Mouse (Mus musculus) spleen, postnatal 4 days (tissue): Measurements from ENCODE around the gene Atf6b.

Experiments
- DNase-seq, 2 experiments: peaks; one replicate each; pipeline ENCODE4 v3.0.0; 2022; ENCODE audit warnings: low spot score in 2 of 2

The Atf6b gene

DNA sequence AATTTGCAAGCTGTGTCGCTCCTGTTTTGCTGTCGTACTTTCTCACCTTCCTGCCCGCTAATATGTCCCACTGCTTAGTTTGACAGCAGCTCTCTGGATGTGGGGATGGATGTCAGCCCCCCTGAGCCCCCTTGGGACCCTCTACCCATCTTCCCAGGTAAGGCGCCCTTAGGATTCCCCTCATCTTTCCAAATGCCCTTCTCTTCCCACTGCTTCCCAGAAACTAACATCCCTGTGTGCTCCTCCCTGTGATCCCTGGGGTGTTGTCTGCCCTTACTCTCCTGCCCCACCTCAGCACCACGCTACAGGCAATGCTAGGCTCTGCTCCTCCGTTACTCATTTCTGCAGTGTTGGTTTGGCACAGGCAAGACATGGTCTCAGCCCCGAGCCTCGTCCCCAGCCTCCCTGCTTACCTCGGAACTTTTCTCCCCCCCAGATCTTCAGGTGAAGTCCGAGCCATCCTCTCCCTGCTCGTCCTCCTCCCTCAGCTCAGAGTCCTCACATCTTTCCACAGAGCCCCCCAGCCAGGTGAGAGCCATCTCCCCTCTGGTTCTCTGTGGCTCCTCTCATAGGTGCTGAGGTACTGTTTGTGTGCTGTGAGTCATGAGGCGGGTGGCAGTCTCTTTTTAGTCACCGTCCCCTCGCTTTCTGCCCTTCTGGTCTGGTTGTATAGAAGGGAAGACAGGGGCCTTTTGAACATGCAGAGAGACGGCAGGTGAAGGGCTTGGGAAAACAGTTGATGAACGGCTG, 1.4 kb downstream of the Atf6b start:
- DNase-seq, result no peak

- peak in 1 of 2 experiments; percentile 59 for DNase-seq
Measured at GRCm38 (mm10) chr17:34649106-34649864, 2.3 kb downstream of the Atf6b start.

DNA sequence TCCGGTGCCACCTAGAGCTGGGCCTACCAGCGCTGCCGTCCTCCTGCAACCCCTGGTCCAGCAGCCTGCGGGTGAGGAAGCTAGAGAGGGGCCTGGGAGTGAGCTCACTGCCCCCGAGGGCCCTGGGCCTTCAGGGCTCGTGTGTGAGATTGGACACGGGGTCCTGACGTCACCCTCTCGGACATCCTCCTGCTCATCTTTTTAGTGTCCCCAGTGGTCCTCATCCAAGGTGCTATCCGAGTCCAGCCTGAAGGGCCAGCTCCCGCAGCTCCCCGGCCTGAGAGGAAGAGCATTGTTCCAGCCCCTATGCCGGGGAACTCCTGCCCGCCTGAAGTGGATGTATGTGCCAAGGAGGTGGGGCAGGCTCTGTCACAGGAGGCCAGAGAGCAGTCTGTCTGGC, 3.8 kb downstream of the Atf6b start:
- no peak for DNase-seq

DNA sequence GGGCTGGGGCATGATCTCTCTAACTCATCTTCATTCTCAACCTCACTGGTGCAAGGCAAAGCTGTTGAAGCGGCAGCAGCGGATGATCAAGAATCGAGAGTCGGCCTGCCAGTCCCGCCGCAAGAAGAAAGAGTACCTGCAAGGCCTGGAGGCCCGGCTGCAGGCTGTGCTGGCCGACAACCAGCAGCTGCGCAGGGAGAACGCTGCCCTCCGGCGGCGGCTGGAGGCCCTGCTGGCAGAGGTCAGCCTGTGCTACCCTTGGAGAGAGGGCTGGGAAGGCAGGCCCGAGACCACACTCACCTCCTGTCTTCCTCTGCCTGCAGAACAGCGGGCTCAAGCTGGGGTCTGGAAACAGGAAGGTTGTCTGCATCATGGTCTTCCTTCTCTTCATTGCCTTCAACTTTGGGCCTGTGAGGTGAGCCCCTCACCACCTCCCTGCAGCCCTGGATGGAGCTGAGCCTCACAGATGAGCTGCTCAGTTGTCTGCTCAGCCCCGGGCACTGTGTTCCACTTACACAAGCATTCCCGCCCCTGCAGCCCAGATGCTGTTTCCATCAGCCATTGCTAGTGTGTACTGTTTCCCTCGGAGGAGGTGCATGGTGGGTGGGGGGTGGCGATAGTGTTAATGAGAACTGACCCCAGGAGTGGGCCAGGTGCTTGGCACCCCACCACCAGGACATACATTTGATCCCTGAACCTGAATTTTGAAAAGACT, 4.7 kb downstream of the Atf6b start:
- peak; percentile 53 to 82 for DNase-seq

GRCm38 (mm10) chr17:34652546-34652945, 5.6 kb downstream of the Atf6b start:
- no peak for DNase-seq

DNA sequence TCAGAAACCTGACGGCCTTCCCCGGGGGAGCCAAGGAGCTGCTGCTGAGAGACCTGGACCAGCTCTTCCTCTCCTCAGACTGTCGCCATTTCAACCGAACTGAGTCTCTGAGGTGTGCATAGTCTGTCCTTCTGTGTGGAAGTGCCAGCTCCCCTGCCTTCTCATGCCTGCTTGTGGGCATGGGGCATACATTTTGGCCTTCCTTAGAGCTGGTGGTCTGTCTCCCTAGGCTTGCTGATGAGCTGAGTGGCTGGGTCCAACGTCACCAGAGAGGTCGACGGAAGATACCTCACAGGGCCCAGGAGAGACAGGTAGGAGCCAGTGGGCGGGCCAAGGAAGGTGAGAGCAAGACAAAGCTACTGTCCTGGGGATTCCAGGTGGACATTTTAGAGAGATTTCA, 6.0 kb downstream of the Atf6b start:
- no peak for DNase-seq

DNA sequence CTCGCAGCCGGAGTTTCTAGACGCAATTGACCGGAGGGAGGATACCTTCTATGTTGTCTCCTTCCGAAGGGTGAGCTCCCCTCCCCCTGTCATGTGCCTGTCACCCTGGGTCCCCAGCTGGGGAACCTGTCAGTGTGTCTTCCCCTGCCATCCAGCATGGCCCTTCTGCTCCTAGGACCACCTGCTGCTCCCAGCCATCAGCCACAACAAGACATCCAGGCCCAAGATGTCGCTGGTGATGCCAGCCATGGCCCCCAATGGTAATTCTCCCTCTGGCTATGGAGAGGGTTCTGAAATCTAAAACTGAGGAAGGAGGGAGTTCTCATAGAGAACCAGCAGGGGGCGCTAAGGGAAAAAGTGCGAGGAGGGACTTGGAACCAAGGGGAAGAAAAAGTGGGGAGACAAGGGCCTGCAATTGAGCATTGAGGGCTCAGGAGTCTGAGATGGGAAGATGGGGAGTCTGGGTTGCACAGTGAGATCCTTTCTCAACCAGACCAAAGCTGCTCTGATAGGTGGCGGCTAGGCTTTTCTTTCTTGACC, 6.9 kb downstream of the Atf6b start:
- DNase-seq, result peak; percentile 57 to 85

DNA sequence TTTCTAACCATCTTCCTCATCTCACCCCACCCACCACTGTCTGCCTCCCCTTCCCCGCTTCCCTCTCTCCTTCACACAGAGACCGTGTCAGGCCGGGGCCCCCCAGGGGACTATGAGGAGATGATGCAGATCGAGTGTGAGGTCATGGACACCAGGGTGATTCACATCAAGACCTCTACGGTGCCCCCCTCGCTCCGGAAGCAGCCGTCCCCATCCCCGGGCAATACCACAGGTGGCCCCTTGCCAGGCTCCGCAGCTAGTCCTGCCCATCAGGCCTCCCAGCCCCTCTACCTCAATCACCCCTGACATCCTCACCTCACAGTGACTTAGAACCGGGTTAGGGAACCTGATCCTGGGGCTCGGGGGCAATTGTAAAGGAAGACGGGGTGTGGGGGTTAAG, 7.4 kb downstream of the Atf6b start:
- DNase-seq, result no peak

DNA sequence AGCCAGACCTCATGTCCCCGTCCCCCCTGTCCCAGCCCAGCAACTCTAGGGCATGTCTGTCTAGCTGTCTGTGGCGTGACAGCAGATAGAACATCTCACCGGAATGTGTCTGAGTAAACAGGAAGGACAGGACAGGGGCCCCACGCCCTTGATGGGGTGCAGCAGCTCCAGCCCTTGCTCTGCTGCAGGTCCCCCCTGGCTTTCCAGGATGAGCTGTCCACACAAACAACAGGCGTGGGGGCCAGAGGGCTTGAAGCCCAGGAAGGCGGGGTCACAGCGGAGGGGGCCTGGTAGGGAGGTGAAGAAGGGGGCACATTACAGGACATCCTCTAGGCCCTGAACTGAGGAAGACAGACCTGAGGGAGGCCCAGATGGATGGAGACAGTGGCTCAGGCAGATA, 8.2 kb downstream of the Atf6b start:
- no peak for DNase-seq

GRCm38 (mm10) chr17:34655581-34655991, 8.6 kb downstream of the Atf6b start:
- DNase-seq, result no peak

DNA sequence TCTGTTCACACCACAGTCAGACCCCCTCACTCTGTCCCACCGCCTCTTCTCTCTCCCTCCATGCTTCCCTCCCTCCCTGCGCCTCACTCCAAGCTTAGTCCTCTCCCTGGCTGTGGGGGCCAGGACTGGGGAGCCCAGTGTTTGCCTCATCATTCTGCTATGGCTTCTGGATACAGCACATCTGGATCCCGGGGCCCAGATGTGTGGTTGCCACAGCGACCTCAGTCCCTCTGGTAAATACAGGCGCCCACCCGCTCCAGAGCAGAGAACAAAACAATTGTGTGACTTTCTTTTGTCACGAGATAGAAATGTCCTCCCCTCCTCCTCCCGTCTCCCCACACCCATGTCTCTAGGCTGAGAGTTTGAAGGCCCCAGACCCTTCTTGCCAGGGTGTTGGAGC, 9.7 kb downstream of the Atf6b start:
- no peak for DNase-seq

DNA sequence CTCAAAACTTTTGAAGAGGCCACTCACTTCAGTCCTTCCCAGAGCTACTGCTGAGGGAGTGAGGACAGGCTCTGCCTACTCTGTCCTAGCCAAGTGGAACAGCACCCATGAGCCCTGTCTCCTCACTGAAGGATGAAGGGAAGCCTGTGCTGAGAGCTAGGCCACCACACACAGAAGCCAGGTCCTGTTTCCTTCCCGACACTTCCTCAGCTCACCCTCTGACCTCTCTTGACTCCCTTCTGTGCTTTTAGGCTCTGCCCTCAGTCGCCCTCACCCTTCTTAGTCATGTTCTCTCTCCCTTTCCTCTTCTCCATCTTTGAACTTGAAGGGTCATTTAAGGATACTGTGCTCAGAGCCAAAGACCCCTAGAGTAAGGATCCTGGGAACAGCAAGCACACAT, 10.3 kb downstream of the Atf6b start:
- no peak for DNase-seq

DNA sequence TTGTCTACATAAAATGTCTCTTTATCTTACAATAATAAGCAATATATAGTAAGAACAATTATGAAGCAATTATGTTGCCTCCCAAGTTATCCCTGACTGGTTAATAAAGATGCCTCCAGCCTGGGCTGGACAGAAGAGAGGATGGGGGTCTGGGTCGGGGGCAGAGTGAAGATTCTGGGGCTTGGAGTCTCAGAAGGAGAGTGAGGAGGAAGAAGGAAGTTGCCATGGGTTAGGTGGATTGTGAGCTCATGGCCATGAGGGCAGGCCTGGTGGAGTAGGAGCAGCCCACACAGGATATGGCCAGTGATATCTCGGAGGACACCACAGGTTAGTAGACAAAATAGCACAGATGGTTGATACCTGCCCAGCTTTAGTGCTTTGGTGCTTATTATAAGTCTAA, 11.2 kb downstream of the Atf6b start:
- no peak for DNase-seq

GRCm38 (mm10) chr17:34658591-34658990, 11.6 kb downstream of the Atf6b start:
- no peak for DNase-seq

DNA sequence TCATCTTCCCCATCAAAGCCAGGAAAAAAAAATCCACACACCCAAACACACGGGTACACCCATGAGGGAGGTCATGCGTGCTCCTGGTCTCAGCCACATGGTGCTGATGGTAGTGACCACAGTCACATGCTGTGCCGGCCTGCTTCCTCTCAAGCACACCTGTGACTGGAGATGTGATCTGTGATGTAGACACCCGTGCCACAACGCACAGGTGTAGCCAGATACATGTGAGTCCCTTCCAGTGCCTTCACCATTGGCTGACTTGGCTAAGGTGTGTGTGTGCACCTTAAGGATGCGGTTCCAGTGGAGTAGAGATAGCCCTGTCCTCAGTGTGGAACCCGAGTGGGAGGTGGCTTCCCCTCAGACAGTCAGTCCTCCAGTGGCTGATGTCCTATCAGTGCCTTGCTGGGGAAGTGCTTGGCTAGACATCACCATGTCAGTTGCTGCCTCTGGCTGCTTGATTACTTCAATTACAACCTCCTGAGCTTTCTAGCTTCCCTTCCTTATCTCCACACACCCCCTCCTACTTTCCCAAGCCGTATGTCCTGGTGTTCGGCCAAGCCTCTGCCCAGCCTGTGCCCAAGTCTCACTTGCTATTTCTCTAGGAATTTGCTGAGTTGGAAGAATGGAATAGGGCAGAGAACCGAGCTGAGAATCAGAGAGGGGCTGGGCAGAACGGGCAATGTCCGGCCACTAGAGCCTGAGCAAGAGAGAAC, 12.4 kb downstream of the Atf6b start:
- no peak for DNase-seq

- DNase-seq, result no peak
Measured at GRCm38 (mm10) chr17:34659897-34660214, 12.9 kb downstream of the Atf6b start.

- no peak for DNase-seq
Measured at GRCm38 (mm10) chr17:34660259-34660820, 13.4 kb downstream of the Atf6b start.

- no peak for DNase-seq
Measured at GRCm38 (mm10) chr17:34661121-34661591, 14.2 kb downstream of the Atf6b start.

DNA sequence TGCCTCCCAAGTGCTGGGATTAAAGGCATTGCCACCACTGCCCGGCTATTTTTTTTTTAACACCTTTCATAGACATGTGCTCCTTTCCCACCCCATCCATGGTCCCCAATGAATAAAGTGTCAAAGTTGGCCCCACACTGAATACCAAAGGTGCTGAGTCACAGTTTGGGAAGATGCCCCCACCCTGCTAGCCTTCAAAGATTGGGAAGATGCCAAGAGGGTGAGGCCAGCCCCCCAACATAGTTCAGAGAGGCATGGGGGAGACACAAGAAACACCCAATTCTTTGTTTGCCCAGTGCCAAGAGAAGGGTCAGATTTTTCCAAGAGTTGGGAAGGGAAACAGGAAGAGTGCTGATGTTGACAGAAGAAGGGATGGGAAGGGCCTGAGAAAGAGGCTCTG, 15.5 kb downstream of the Atf6b start:
- DNase-seq, result no peak

DNA sequence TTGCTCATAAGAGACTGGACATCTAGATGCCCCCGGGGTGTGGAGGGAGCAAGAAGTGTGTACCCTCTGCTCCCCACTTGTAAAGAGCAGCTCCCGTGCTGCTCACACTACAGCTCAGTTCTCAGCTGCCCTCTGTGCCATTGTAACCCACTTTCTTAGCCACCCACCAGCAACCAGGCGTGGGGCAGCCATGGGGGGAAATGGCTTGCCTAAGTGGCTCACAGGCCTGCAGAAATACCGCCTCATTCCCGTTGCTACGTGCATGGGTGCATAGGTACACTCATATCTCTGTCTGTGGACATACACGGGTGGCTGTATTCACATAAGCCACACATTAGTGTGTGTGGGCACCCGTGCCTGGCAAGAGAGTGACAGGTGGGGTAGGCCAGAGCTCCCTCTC, 16.0 kb downstream of the Atf6b start:
- DNase-seq, result no peak

DNA sequence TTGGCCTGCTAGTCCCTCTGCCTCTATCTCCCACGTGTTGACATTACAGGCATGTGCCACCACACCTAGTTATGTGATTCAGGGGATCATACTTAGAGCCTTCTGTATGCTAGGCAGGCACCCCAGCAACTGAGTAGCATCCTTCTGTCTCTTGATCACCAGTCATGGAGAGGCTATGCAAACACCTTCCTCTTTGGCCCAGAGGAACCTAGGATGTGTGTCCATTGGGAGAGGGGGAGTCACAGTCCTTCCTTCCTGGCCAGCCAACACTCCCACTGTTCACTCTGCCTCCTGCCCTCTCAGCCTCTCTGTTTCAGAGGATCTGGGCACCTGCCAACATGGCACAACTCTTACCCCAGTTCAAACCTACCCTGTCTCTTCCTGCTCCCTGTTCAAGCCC, 16.6 kb downstream of the Atf6b start:
- DNase-seq, result no peak
